Mouse (Mus musculus): ENCODE data around the gene Gm4064. TPM values are rescaled to one million over a fixed set of nuclear protein-coding genes. Genes with fewer than 3 reads are reported as not detected.
"Not testable (repeated sequence)": the region's sequence is repeated elsewhere in the genome, so short reads cannot be mapped to it uniquely, and the experiment has no call there.

Gene Gm4064
- polyA plus RNA-seq (2016; fragmentation: Nextera tagmentation; extraction: Ambion mirVana), result not detected in 2 replicates

DNA sequence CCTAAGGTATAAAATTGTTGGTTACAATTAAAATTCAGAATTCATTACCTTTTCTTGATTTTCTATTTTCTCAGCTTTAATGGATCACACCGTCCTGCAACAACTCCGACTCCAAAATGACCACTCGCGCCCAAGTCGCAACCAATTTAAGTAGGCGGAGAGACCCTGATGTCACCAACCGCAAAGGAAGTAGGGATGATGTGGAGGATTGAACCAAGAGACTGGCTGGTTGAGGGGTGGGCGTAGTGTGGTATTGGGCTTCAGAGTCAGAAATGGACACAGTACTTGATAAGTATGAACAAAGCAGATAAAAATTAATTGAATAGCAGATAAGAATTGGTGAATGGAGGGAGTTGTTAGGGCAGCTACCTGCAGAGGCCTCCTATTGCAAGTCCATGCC, at the start of gene Gm4064:
Gene Gm4064, minus strand, starts transcription at position 101 of the 400 bp plus-strand sequence.
- H3K9me3 ChIP-seq; H3K4me3 ChIP-seq; H3K27ac ChIP-seq; ATAC-seq (ENCODE audit: insufficient number of reproducible peaks, insufficient read depth, low FRiP score, low TSS enrichment); H3K36me3 ChIP-seq; H3K4me2 ChIP-seq (replicated peaks); H3K4me1 ChIP-seq; H3K9ac ChIP-seq; H3K27me3 ChIP-seq: not testable (repeated sequence)
- no CpG with 5 or more reads among the region's 8 CpGs for WGBS

DNA sequence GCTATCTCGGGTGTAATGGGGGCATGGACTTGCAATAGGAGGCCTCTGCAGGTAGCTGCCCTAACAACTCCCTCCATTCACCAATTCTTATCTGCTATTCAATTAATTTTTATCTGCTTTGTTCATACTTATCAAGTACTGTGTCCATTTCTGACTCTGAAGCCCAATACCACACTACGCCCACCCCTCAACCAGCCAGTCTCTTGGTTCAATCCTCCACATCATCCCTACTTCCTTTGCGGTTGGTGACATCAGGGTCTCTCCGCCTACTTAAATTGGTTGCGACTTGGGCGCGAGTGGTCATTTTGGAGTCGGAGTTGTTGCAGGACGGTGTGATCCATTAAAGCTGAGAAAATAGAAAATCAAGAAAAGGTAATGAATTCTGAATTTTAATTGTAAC, 34.4 kb upstream of the Gm4064 start, which contains the start of the genes Rbmy and Gm10256:
Gene Rbmy, plus strand, starts transcription at position 301 of the 400 bp plus-strand sequence.
Gene Gm10256, plus strand, starts transcription at position 320 of the 400 bp plus-strand sequence.
- no CpG with 5 or more reads among the region's 9 CpGs for WGBS
- H3K36me3 ChIP-seq; H3K4me2 ChIP-seq (replicated peaks); H3K9ac ChIP-seq; ATAC-seq (ENCODE audit: insufficient number of reproducible peaks, insufficient read depth, low FRiP score, low TSS enrichment); H3K27me3 ChIP-seq; H3K4me3 ChIP-seq; H3K27ac ChIP-seq; H3K4me1 ChIP-seq; H3K9me3 ChIP-seq: not testable (repeated sequence)

Other genes starting within 250 kb of the Gm4064 start
- not detected in 2 replicates for gene H2al2c, start 197.1 kb downstream of the Gm4064 start, polyA plus RNA-seq (2016; fragmentation: Nextera tagmentation; extraction: Ambion mirVana)
- gene Sry, start 132.5 kb downstream of the Gm4064 start, polyA plus RNA-seq (2016; fragmentation: Nextera tagmentation; extraction: Ambion mirVana), result not detected in 2 replicates
- not detected in 2 replicates for gene H2al2b, start 75.5 kb downstream of the Gm4064 start, polyA plus RNA-seq (2016; fragmentation: Nextera tagmentation; extraction: Ambion mirVana)
- gene Rbmy, start 34.5 kb upstream of the Gm4064 start, polyA plus RNA-seq (2016; fragmentation: Nextera tagmentation; extraction: Ambion mirVana), result not detected in 2 replicates
- gene Gm10256, start 34.5 kb upstream of the Gm4064 start, polyA plus RNA-seq (2016; fragmentation: Nextera tagmentation; extraction: Ambion mirVana), result not detected in 2 replicates
- gene Gm10352, start 104.8 kb upstream of the Gm4064 start, polyA plus RNA-seq (2016; fragmentation: Nextera tagmentation; extraction: Ambion mirVana), result not detected in 2 replicates
- not detected in 2 replicates for gene Gm29289, start 136.4 kb upstream of the Gm4064 start, polyA plus RNA-seq (2016; fragmentation: Nextera tagmentation; extraction: Ambion mirVana)

All from embryonic facial prominence, embryonic 12.5 days (tissue).